Mouse (Mus musculus): Measurements from ENCODE around the gene Mnat1.

DNA sequence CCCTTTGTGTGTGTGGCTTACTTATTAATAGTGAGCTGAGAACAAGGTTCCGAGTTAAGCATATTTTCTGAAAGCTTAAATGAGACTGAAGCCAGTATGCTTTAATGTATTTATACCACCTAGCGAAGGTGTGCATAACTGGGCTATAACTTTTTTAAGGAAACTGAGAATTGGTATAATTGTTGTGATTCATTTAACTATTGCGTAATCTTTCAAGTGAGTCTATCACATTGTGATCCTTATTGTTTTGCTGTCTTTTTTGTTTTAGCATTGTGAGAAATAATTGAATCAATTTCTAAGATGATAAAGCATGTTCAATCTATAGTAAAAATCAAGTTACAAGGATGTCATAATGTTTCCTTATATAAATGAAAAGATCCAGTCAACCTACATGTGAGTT lies 104.9 kb downstream of the Mnat1 start:
- TF ChIP-seq CTCF (IDR thresholded peaks at IDR 0.05; ENCODE audit: low read depth): no peak
- TF ChIP-seq EP300 (IDR thresholded peaks at IDR 0.05; ENCODE audit: low read depth): no peak
